Mouse (Mus musculus) midbrain, postnatal 0 days (tissue): Measurements from ENCODE around the gene Pigu. TPM values are rescaled to one million over a fixed set of nuclear protein-coding genes. Genes with fewer than 3 reads are reported as not detected.

Experiments
- ATAC-seq: fragments of 200-750 bp; cut with Nextera tagmentation; 2 replicates; pipeline ENCODE4 v1.8.0; 2017; ENCODE audit warnings: moderate number of reproducible peaks, mild to moderate bottlenecking, moderate TSS enrichment, moderate library complexity; ENCODE audit not compliant: low FRiP score
- DNase-seq: peaks from one replicate; pipeline ENCODE4 v3.0.0-alpha.2; 2015; ENCODE audit warnings: low spot score
- H3K27ac ChIP-seq: fragments of 300-500 bp; sonication (generic); 2 replicates; pipeline ENCODE4 v1.5.1; 2014; ENCODE audit warnings: low read depth, mild to moderate bottlenecking, low read length, mixed read lengths
- H3K27me3 ChIP-seq: fragments of 300-500 bp; sonication (generic); 2 replicates; pipeline ENCODE4 v1.6.1; 2014; ENCODE audit warnings: low read length, control low read depth, mixed read lengths; ENCODE audit not compliant: insufficient read depth
- H3K36me3 ChIP-seq: fragments of 300-500 bp; sonication (generic); 2 replicates; pipeline ENCODE4 v1.6.1; 2014; ENCODE audit warnings: low read length, control low read depth, mixed read lengths; ENCODE audit not compliant: insufficient read depth
- H3K4me1 ChIP-seq: fragments of 300-500 bp; sonication (generic); 2 replicates; pipeline ENCODE4 v1.6.1; 2014; ENCODE audit warnings: mild to moderate bottlenecking, control low read depth, antibody characterized with exemption, low read length, mixed read lengths; ENCODE audit not compliant: insufficient read depth
- H3K4me2 ChIP-seq: fragments of 300-500 bp; sonication (generic); 2 replicates; pipeline ENCODE4 v1.6.1; 2014; ENCODE audit warnings: low read depth, mild to moderate bottlenecking, low read length, mixed read lengths; ENCODE audit not compliant: poor library complexity, severe bottlenecking
- H3K4me3 ChIP-seq: fragments of 300-500 bp; sonication (generic); 2 replicates; pipeline ENCODE4 v1.5.1; 2014; ENCODE audit warnings: low read depth, mild to moderate bottlenecking, low read length, moderate library complexity
- H3K9ac ChIP-seq: fragments of 300-500 bp; sonication (generic); replicated peaks from 2 replicates; pipeline ENCODE4 v1.6.1; 2014; ENCODE audit warnings: mild to moderate bottlenecking, low read length, moderate library complexity, mixed read lengths; ENCODE audit not compliant: poor library complexity, severe bottlenecking
- H3K9me3 ChIP-seq: fragments of 300-500 bp; sonication (generic); 2 replicates; pipeline ENCODE4 v1.6.1; 2016; ENCODE audit warnings: low read length, control low read depth
- CTCF ChIP-seq: IDR thresholded peaks from 2 replicates; pipeline ENCODE4 v1.5.1; 2016; ENCODE audit warnings: antibody characterized with exemption, mild to moderate bottlenecking
- WGBS: fragments of 180-500 bp; shearing (Covaris S2); extraction: QIAGEN DNeasy Blood & Tissue Kit; methylation state at CpG from one replicate; pipeline ENCODE4 v1.1.7; 2014; 5-methylcytosine and 5-hydroxymethylcytosine counted together
- microRNA counts: library from miRNA; unstranded; fragments of <30 nt; microRNA quantifications from one replicate; lab custom pipeline; 2015
- microRNA-seq: library from miRNA; unstranded; fragments of <30 nt; microRNA quantifications from one replicate; pipeline ENCODE4, GENCODE M21; 2016; ENCODE audit warnings: borderline number of aligned reads
- polyA plus RNA-seq: library from polyadenylated mRNA; unstranded; fragments of >200 nt; fragmentation: Nextera tagmentation; extraction: Ambion mirVana; gene quantifications from 2 replicates; pipeline ENCODE4 v1.2.1, GENCODE M21; 2015
- total RNA-seq: library from RNA; depleted of rRNA; stranded (reverse); fragments of >200 nt; gene quantifications from 2 replicates; pipeline ENCODE4 v1.2.3, GENCODE M21; 2014; rRNA removed

Gene Pigu
- total and polyA plus RNA-seq, 2 experiments from 2014 or later: 44.2 to 54.7 TPM

DNA sequence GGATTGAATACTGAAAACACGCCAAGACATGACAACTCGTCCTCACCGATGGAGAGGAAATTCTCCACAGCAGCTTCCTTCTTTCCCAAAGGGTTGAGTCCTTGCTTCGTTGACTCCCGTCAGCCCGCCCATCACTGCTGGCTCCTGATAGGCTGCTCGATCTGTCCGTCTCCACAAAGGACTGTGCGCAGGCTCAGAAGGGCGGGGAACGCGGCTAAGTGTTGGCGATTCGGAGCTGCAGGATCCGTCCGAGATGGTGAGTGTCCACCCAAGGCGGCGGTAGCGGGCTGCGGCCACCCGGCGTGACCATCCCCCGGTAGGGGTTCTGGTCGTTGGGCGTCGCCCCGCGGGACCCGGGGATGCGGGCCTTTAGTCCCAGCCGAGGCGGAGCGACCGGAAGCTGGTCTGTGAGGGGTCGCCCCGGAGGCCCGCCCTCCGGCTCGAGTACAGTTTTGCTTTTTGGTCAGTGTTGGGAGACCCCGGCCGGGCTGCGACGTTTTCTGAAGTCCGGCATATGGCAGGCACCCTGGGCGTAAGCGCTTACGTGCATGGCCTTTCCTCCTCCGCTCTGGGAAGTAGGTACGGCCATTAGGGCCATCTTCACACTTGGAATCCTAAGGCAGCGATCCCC, 120.8 kb downstream of the Pigu start, which contains the start of gene Dynlrb1:
Gene Dynlrb1, plus strand, starts transcription at position 172 of the 631 bp plus-strand sequence.
- 1% methylated on average over 50 of the region's 50 CpGs for WGBS
- Histone ChIP-seq H3K4me2 (peak within 1 kb of the TSS; percentile 91), H3K4me1 (peaks cover 9% of the 10 kb centered on the region), H3K36me3 (no peaks in the 10 kb centered on the region), H3K27me3 (no peaks in the 10 kb centered on the region), H3K9me3 (no peaks in the 10 kb centered on the region), H3K4me3 (peak within 1 kb of the TSS; percentile 89), H3K27ac (peak within 1 kb of the TSS; percentile 85), H3K9ac (peak within 1 kb of the TSS; percentile 95)
- DNase-seq (peak; percentile 98), ATAC-seq (peak; percentile 99)
- peak; percentile 32 for TF ChIP-seq CTCF

DNA sequence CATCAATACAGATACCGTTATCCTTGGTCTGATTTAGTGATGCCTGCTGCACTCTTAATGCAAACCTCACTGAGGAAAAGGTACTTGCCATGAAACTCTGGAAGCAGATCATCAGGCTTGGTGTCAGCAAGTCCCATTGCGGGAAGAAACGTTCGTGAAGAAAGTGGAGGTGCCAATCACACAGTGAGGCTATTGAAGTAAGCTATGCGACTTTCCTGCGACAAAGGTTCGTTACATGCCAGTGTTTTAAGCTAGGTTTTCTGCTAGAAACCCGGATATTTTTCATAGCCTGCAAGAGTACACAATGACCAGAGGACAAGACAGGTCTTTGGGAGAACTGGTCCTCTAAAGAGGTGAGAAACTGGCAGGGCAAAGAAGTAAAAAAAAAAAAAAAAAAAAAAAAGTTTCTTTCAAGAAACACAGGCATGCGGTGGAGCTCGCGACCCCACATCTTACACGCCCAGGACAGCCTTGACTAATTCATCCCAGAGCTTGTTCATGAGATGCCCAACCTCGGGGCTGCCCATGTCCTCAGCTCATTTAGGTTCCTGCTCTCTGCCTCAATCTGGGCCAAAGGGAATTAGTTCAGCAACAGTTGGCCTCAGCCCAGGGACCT, 121.4 kb downstream of the Pigu start:
- no peaks in the 10 kb centered on the region for H3K27me3 ChIP-seq
- H3K9ac ChIP-seq: peak overlapping the region; percentile 95
- DNase-seq: no peak
- peaks cover 9% of the 10 kb centered on the region for H3K4me1 ChIP-seq
- H3K36me3 ChIP-seq: no peaks in the 10 kb centered on the region
- peak overlapping the region; percentile 85 for H3K27ac ChIP-seq
- ATAC-seq: peak; percentile 91
- H3K9me3 ChIP-seq: no peaks in the 10 kb centered on the region
- H3K4me3 ChIP-seq: peak overlapping the region; percentile 89
- TF ChIP-seq CTCF: no peak
- H3K4me2 ChIP-seq: peak overlapping the region; percentile 91
- WGBS: 6% methylated on average over 13 of the region's 13 CpGs

MicroRNA genes within 50 kb of the gene (microRNA counts, 519-probe panel; counts per million panel counts)
- microRNA mmu-miR-695 (lab: Ali Mortazavi, UCI): 528 counts per million, percentile 58 among the panel's probes with 10 or more counts

Small RNA genes lying within 50 kb of the gene (microRNA-seq; reads per million reads assigned to microRNA genes)
- gene Mir695: not detected

Other genes with a start within 250 kb of the Pigu start
- gene Itch, start 223.9 kb downstream of the Pigu start, total RNA-seq: 38.0 and 43.8 TPM in 2 replicates
- gene Itch, start 223.9 kb downstream of the Pigu start, polyA plus RNA-seq: 16.0 and 20.4 TPM in 2 replicates
- 293 and 374 TPM in 2 replicates for gene Dynlrb1, start 120.9 kb downstream of the Pigu start, total RNA-seq
- 776 and 856 TPM in 2 replicates for gene Dynlrb1, start 120.9 kb downstream of the Pigu start, polyA plus RNA-seq
- 560 and 573 TPM in 2 replicates for gene Map1lc3a, start 81.1 kb downstream of the Pigu start, total RNA-seq
- gene Map1lc3a, start 81.1 kb downstream of the Pigu start, polyA plus RNA-seq: 839 and 943 TPM in 2 replicates
- 116 and 121 TPM in 2 replicates for gene Trp53inp2, start 23.6 kb upstream of the Pigu start, total RNA-seq
- 58.4 and 58.6 TPM in 2 replicates for gene Trp53inp2, start 23.6 kb upstream of the Pigu start, polyA plus RNA-seq
- 50.5 and 73.1 TPM in 2 replicates for gene Ncoa6, start 116.5 kb upstream of the Pigu start, total RNA-seq
- 23.3 and 32.1 TPM in 2 replicates for gene Ncoa6, start 116.5 kb upstream of the Pigu start, polyA plus RNA-seq
- gene Acss2, start 160.5 kb upstream of the Pigu start, total RNA-seq: 25.3 and 38.0 TPM in 2 replicates
- gene Acss2, start 160.5 kb upstream of the Pigu start, polyA plus RNA-seq: 18.6 and 19.4 TPM in 2 replicates
- gene Ggt7, start 160.8 kb upstream of the Pigu start, total RNA-seq: 167 and 203 TPM in 2 replicates
- 110 and 112 TPM in 2 replicates for gene Ggt7, start 160.8 kb upstream of the Pigu start, polyA plus RNA-seq
- 9.2 and 12.9 TPM in 2 replicates for gene Gss, start 235.4 kb upstream of the Pigu start, total RNA-seq
- 11.6 and 12.1 TPM in 2 replicates for gene Gss, start 235.4 kb upstream of the Pigu start, polyA plus RNA-seq